Mouse (Mus musculus) urinary bladder, postnatal 36 days (tissue): Measurements from ENCODE around the gene Crmp1.

Source experiments
- DNase-seq, 2 experiments: peaks; one replicate each; pipeline ENCODE4 v3.0.0; 2022; ENCODE audit warnings: low spot score in 2 of 2, mixed read lengths in 1 of 2

The Crmp1 gene

GRCm38 (mm10) chr5:37296717-37297116 is 55.0 kb downstream of the Crmp1 start:
- DNase-seq: no peak

GRCm38 (mm10) chr5:37298370-37298769 is 56.6 kb downstream of the Crmp1 start:
- DNase-seq: peak in 1 of 2 experiments; percentile 9

- DNase-seq: no peak
Measured at GRCm38 (mm10) chr5:37310026-37310425, 68.3 kb downstream of the Crmp1 start.

- no peak for DNase-seq
Measured at GRCm38 (mm10) chr5:37312980-37313722, 71.4 kb downstream of the Crmp1 start.

- no peak for DNase-seq
Measured at GRCm38 (mm10) chr5:37318715-37319114, 77.0 kb downstream of the Crmp1 start.

GRCm38 (mm10) chr5:37320174-37320573 is 78.4 kb downstream of the Crmp1 start:
- DNase-seq: no peak

- no peak for DNase-seq
Measured at GRCm38 (mm10) chr5:37320761-37321160, 79.0 kb downstream of the Crmp1 start.

GRCm38 (mm10) chr5:37326675-37327074 is 84.9 kb downstream of the Crmp1 start:
- DNase-seq: no peak

GRCm38 (mm10) chr5:37330449-37331132 is 88.9 kb downstream of the Crmp1 start:
- no peak for DNase-seq

GRCm38 (mm10) chr5:37331133-37331505 is 89.4 kb downstream of the Crmp1 start:
- no peak for DNase-seq

- no peak for DNase-seq
Measured at GRCm38 (mm10) chr5:37332066-37332465, 90.3 kb downstream of the Crmp1 start.

- DNase-seq: no peak
Measured at GRCm38 (mm10) chr5:37335061-37335460, 93.3 kb downstream of the Crmp1 start.

GRCm38 (mm10) chr5:37336485-37337105 is 94.9 kb downstream of the Crmp1 start, which contains the start of gene Evc:
Gene Evc, minus strand, starts transcription at chr5:37336894.
- peak; percentile 38 to 62 for DNase-seq

GRCm38 (mm10) chr5:37337696-37338095 is 96.0 kb downstream of the Crmp1 start:
- no peak for DNase-seq

- peak; percentile 33 to 65 for DNase-seq
Measured at GRCm38 (mm10) chr5:37338288-37338687, 96.5 kb downstream of the Crmp1 start, which contains the start of gene Evc2. Gene Evc2, plus strand, starts transcription at chr5:37338499.
